Mouse (Mus musculus): ENCODE measurements around the gene Ikzf2.

- TF ChIP-seq CTCF (IDR thresholded peaks at IDR 0.05; ENCODE audit: low read depth) (no peak), EP300 (optimal IDR thresholded peaks at IDR 0.05) (no peak)
Observed at GRCm38 (mm10) chr1:69528696-69529095, 158.3 kb downstream of the Ikzf2 start.
